27 mouse cellular contexts compared by ENCODE assay signal in the genomic region with DNA sequence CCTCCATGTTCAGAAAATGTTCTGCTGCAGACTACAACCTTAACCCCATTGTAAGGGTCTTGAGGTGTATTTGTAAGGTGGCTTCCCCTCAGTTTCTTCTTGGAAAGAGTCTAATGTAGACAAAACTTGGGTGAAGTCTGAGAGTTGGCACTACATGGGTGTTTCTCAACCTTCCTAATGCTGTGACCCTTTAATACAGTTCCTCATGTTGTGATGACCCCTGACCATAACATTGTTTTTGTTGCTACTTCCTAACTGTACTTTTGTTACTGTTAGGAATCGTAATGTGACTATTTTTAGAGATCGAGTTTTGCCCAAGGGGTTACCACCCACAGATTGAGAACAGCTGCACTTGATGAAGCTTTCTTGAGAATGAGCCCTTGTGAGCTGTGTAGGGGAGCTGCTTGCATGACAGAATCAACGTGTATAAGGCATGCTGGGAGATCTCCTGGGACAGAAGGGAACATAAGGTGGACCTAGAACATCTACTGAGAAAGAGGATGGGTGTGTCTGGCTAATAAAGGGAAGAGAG. TPM values are rescaled to one million over a fixed set of nuclear protein-coding genes. Genes with fewer than 3 reads are reported as not detected.
"Had no signal": no experiment of that assay in that cellular context is flagged by ENCODE, and none has a peak within 500 bp of the region (broad histone marks: within the 10 kb centered on the region; RNA-seq: fewer than 3 reads in every experiment).

No protein-coding gene starts in this region.

- ATAC-seq: liver, embryonic 12.5 days; midbrain, embryonic 16.5 days had no signal

- H3K4me2 ChIP-seq: kidney, embryonic 15.5 days; limb, embryonic 13.5 days; liver, embryonic 12.5 days; liver, embryonic 15.5 days; lung, embryonic 15.5 days; midbrain, embryonic 12.5 days had no signal

- H3K9me3 ChIP-seq: kidney, embryonic 15.5 days; limb, embryonic 10.5 days; limb, embryonic 13.5 days; liver, embryonic 12.5 days; liver, embryonic 15.5 days; lung, embryonic 15.5 days; midbrain, embryonic 12.5 days had no signal

- H3K27ac ChIP-seq: kidney, embryonic 15.5 days; limb, embryonic 10.5 days; limb, embryonic 13.5 days; liver, embryonic 12.5 days; liver, embryonic 15.5 days; lung, embryonic 15.5 days; midbrain, embryonic 12.5 days had no signal

- H3K4me3 ChIP-seq: kidney, embryonic 15.5 days; limb, embryonic 10.5 days; limb, embryonic 13.5 days; liver, embryonic 12.5 days; liver, embryonic 15.5 days; lung, embryonic 15.5 days; midbrain, embryonic 12.5 days had no signal

- H3K27me3 ChIP-seq: kidney, embryonic 15.5 days; limb, embryonic 13.5 days; liver, embryonic 15.5 days; lung, embryonic 15.5 days; midbrain, embryonic 12.5 days had no signal

- H3K9ac ChIP-seq: kidney, embryonic 15.5 days; limb, embryonic 13.5 days; liver, embryonic 12.5 days; liver, embryonic 15.5 days; lung, embryonic 15.5 days; midbrain, embryonic 12.5 days had no signal

- H3K36me3 ChIP-seq: kidney, embryonic 15.5 days; limb, embryonic 10.5 days; limb, embryonic 13.5 days; liver, embryonic 12.5 days; liver, embryonic 15.5 days; lung, embryonic 15.5 days; midbrain, embryonic 12.5 days had no signal

- DNase-seq: kidney, adult 8-10 months; kidney, postnatal 10 days; kidney, postnatal 36 days; liver; lung, adult 18-20 months; lung, postnatal 4 days; thymus, adult 18-20 months; thymus, postnatal 36 days had no signal

- H3K4me1 ChIP-seq: liver, embryonic 12.5 days; liver, embryonic 15.5 days had no signal

RNA-seq across cellular contexts. Expression of gene Ces4a, which starts 29.6 kb away (rescaled TPM):
- total RNA-seq: layer of hippocampus, postnatal 14 days; left cerebral cortex, adult 8-10 months; left cerebral cortex, postnatal 25 days; megakaryocyte progenitor cell, adult 5-6 weeks; megakaryocyte-erythroid progenitor cell, adult 5-6 weeks; monocyte, adult 5-6 weeks had no signal
- polyA plus RNA-seq: kidney, embryonic 15.5 days; limb, embryonic 10.5 days; limb, embryonic 13.5 days; liver, embryonic 12.5 days; liver, embryonic 15.5 days; lung, embryonic 15.5 days; midbrain, embryonic 12.5 days; midbrain, embryonic 16.5 days; neural tube, embryonic 11.5 days; small intestine, adult 2 months; spleen, adult 2 months; stomach, embryonic 16.5 days; urinary bladder, adult 2 months had no signal
